Mouse (Mus musculus) forebrain, embryonic 11.5 days (tissue): ENCODE results near the gene Dcaf10. TPM values are rescaled to one million over a fixed set of nuclear protein-coding genes. Genes with fewer than 3 reads are reported as not detected.
A peak's percentile ranks its signal among the peaks of the same experiment; 100 is the strongest.

Experiments
- ATAC-seq: fragments of 200-750 bp; cut with Nextera tagmentation; replicated peaks from 2 replicates; pipeline ENCODE4 v1.8.0; 2017; ENCODE audit warnings: moderate TSS enrichment; ENCODE audit not compliant: low FRiP score
- DNase-seq: peaks from one replicate; pipeline ENCODE4 v3.0.0-alpha.2; 2017; ENCODE audit warnings: low spot score
- H3K27ac ChIP-seq: fragments of 300-500 bp; sonication (generic); 2 replicates; pipeline ENCODE4 v1.5.1; 2014; ENCODE audit warnings: low read depth, low read length
- H3K27me3 ChIP-seq: fragments of 300-500 bp; sonication (generic); 2 replicates; pipeline ENCODE4 v1.6.1; 2014; ENCODE audit warnings: mild to moderate bottlenecking, low read length, mixed read lengths; ENCODE audit not compliant: control insufficient read depth, insufficient read depth
- H3K36me3 ChIP-seq: fragments of 300-500 bp; sonication (generic); 2 replicates; pipeline ENCODE4 v1.6.1; 2014; ENCODE audit warnings: mild to moderate bottlenecking, low read length, moderate library complexity, mixed read lengths; ENCODE audit not compliant: control insufficient read depth, insufficient read depth
- H3K4me1 ChIP-seq: fragments of 300-500 bp; sonication (generic); replicated peaks from 2 replicates; pipeline ENCODE4 v1.6.1; 2014; ENCODE audit warnings: low read length, mixed read lengths; ENCODE audit not compliant: control insufficient read depth, insufficient read depth
- H3K4me2 ChIP-seq: fragments of 300-500 bp; sonication (generic); 2 replicates; pipeline ENCODE4 v1.6.1; 2014; ENCODE audit warnings: low read depth, mild to moderate bottlenecking, low read length, moderate library complexity, mixed read lengths; ENCODE audit not compliant: severe bottlenecking
- H3K4me3 ChIP-seq: fragments of 300-500 bp; sonication (generic); 2 replicates; pipeline ENCODE4 v1.5.1; 2014; ENCODE audit warnings: low read depth, low read length
- H3K9ac ChIP-seq: fragments of 300-500 bp; sonication (generic); 2 replicates; pipeline ENCODE4 v1.6.1; 2014; ENCODE audit warnings: low read length
- H3K9me3 ChIP-seq: fragments of 300-500 bp; sonication (generic); 2 replicates; pipeline ENCODE4 v1.6.1; 2016; ENCODE audit warnings: low read length, mixed read lengths; ENCODE audit not compliant: control insufficient read depth
- WGBS: fragments of 180-500 bp; shearing (Covaris S2); extraction: QIAGEN DNeasy Blood & Tissue Kit; methylation state at CpG from one replicate; pipeline ENCODE4 v1.1.7; 2014; 5-methylcytosine and 5-hydroxymethylcytosine counted together
- polyA plus RNA-seq: library from polyadenylated mRNA; unstranded; fragments of >200 nt; fragmentation: Nextera tagmentation; extraction: Ambion mirVana; gene quantifications from 2 replicates; pipeline ENCODE4 v1.2.1, GENCODE M21; 2014

Gene Dcaf10
- polyA plus RNA-seq = 12.3 and 12.6 TPM in 2 replicates

DNA sequence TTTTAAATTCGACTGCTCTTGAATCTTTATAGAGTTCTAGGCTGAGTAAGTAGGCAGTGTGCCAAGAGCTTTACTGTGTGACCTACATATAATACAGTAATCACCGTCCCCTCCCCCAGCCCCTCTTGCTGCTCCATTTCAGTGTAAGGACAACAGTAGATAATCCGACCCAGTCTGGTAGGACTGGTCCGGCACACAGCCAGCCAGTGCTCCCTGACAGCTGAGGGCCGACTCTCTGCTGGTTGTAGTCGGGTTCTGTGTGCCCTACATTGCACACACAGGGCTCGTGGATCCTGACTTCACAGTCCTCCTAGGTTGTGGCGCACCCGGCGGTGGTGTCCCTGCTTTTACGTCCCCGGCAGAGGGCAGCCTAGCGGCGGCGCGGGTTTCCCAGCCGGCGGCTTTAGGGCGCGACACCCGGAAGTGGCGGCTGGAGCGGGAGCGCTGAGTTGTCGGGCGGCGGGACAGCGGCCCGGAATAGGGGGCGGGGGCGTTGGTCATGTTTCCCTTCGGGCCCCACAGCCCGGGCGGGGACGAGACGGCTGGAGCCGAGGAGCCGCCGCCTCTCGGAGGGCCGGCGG, at the start of gene Dcaf10:
TSS of gene Dcaf10 (plus strand) at position 433 of the 581 bp plus-strand sequence.
- Histone ChIP-seq H3K9ac (peak within 1 kb of the TSS; percentile 90), H3K4me2 (peak within 1 kb of the TSS; percentile 78), H3K27ac (peak within 1 kb of the TSS; percentile 83), H3K27me3 (no peaks in the 10 kb centered on the region), H3K36me3 (no peaks in the 10 kb centered on the region; the same call in 1 of the 2 replicates), H3K4me3 (peak within 1 kb of the TSS; percentile 93), H3K4me1 (peaks cover 2% of the 10 kb centered on the region; the same call in 1 of the 2 replicates), H3K9me3 (no peaks in the 10 kb centered on the region)
- peak; percentile 95 for ATAC-seq
- peak; percentile 97 for DNase-seq
- 2% methylated on average over 42 of the region's 42 CpGs for WGBS

DNA sequence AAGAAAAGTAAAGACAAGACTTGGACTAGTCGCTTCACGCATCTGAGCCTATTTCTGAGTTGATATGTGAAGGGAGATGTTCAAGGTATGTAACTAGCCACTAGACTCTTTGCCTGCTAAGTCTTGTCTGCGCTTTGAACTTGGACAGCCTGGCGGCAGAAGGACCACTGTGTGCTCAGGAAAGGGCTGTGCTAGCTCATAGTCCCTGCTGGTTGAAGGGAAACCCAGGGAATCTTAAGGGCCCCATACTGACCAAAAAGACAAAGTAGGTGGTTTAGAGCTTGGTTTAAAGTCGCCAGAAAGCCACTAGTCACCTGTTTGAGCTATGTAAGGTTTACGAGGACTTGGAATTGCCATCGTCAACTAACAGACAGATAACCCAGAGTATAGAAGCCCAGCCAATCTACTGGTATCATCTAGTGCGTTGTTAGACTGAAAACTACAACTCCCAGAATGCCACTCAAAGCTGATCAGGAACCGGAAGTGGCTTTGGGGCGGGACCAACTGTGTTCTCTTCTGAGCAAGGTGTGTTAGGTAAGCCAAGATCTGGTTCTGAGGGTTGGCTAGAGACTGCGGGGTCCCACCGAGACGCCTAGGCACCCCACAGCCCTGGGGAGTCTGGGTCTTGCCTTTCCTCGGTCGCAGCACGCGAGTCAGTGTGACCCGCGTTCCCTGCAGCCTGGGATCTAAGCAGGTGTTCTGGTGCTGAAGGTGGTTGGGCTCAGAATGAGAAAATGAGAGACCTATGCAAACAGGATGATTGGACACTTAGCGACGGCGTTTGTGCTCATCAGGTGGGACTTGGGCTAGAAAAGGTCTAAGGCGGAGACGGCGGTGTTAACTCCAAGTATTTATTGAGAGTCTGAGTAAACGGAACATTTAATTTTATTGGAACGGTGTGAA, 45.0 kb upstream of the Dcaf10 start, which contains the start of gene Trmt10b:
TSS of gene Trmt10b (plus strand) at position 466 of the 903 bp plus-strand sequence.
- DNase-seq = peak; percentile 77
- Histone ChIP-seq H3K4me3 (peak within 1 kb of the TSS; percentile 85), H3K4me1 (no peaks in the 10 kb centered on the region; the same call in 1 of the 2 replicates), H3K9me3 (no peaks in the 10 kb centered on the region), H3K9ac (peak within 1 kb of the TSS; percentile 68), H3K4me2 (peak within 1 kb of the TSS; percentile 94), H3K36me3 (no peaks in the 10 kb centered on the region; the same call in 1 of the 2 replicates), H3K27me3 (no peaks in the 10 kb centered on the region), H3K27ac (no peak within 1 kb of the TSS)
- ATAC-seq = peak; percentile 66; the same call in 1 of the 2 replicates
- WGBS = 20% methylated on average over 27 of the region's 27 CpGs

DNA sequence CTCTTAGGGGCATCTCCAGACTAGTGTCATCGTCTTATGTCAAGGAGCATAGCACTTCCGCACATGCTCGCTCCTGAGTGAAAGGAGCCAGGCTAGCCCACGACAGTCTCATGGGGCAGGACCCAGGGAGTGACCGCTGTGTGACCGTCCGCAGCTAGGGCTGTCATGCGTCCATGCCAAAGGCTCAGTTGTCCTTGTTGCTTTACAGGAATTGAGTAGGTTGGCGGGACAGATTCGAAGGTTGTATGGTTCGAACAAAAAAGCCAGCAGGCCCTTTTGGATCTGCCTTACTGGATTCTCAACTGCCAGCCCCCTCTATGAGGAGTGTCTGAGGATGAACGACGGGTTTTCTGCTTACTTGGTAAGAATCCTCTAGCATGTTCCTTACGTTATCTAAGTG, 36.4 kb upstream of the Dcaf10 start:
- H3K4me1 ChIP-seq = no peaks in the 10 kb centered on the region
- no peak overlapping the region for H3K4me3 ChIP-seq
- ATAC-seq = no peak
- no peak overlapping the region for H3K27ac ChIP-seq
- peaks cover 6% of the 10 kb centered on the region for H3K36me3 ChIP-seq
- no peak overlapping the region for H3K9ac ChIP-seq
- H3K9me3 ChIP-seq = no peaks in the 10 kb centered on the region
- H3K4me2 ChIP-seq = no peak overlapping the region
- WGBS = 94% methylated on average over 14 of the region's 14 CpGs
- no peaks in the 10 kb centered on the region for H3K27me3 ChIP-seq
- no peak for DNase-seq

DNA sequence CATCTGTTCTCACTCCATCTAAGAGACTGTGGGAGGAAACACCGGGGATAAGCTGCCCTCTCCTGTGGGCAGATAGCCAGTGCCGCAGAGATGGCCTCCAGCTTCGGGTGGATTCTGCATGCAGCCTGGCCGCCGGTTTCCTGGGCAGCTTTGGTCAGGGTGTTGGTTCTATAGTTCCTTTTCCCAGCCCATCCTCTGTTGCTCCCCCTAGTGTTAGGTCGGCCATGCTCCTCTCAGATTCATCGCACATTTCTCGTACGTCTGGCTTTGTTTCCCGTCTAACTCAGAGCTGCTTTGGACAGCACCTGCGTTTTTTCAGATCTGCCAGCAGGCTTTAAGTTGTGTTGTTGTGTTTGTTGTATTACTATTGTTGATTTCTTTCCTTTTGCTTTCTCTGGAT, 33.9 kb upstream of the Dcaf10 start:
- H3K36me3 ChIP-seq = peaks cover 6% of the 10 kb centered on the region
- no peaks in the 10 kb centered on the region for H3K9me3 ChIP-seq
- peak; percentile 69 for DNase-seq
- 29% methylated on average over 11 of the region's 11 CpGs for WGBS
- no peak for ATAC-seq
- H3K9ac ChIP-seq = no peak overlapping the region
- H3K4me3 ChIP-seq = no peak overlapping the region
- no peak overlapping the region for H3K4me2 ChIP-seq
- no peaks in the 10 kb centered on the region for H3K27me3 ChIP-seq
- H3K4me1 ChIP-seq = no peaks in the 10 kb centered on the region
- H3K27ac ChIP-seq = no peak overlapping the region

DNA sequence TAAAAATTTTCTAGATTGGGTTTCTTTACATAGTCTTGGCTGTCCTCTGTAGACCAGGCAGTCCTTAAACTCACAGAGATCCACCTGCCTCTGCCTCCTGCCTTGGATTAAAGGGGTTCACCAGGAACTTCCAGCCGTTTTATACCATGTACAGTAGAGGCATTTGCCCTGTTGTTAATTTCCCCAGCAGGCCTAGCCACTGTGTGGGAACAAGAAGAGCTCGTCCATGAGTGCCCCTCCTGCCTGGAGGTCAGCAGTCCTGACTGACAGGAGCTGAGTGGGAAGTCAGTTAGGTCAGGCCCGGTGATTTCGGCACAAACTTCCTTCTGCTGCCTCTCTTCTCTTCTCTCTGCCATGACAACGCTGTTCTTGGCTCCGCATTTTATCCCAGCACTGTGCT, 33.3 kb upstream of the Dcaf10 start:
- ATAC-seq (no peak), DNase-seq (no peak)
- Histone ChIP-seq H3K36me3 (peaks cover 6% of the 10 kb centered on the region), H3K4me3 (no peak overlapping the region), H3K4me2 (no peak overlapping the region), H3K27ac (no peak overlapping the region), H3K4me1 (no peaks in the 10 kb centered on the region), H3K9me3 (no peaks in the 10 kb centered on the region), H3K27me3 (no peaks in the 10 kb centered on the region), H3K9ac (no peak overlapping the region)
- 85% methylated on average over 6 of the region's 6 CpGs for WGBS

DNA sequence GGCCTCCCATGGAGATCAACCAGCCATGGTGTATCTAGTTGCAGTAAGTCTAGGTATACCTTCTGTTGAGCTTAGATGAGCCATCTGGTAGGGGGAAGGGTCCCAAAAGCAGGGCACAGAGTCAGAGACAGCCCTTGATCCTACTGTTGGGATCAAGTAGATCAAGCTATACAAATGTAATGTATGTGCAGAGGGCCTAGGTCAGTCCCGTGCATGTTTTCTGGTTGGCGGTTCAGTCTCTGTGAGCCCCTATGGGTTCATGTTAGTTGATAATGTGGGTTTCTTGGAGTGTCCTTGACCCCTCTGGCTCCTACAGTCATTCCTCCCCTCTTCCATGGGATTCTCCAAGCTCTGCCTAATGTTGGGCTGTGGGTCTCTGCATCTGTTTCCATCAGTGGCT, 30.8 kb upstream of the Dcaf10 start:
- ATAC-seq = no peak
- Histone ChIP-seq H3K36me3 (no peaks in the 10 kb centered on the region; the same call in 1 of the 2 replicates), H3K9me3 (no peaks in the 10 kb centered on the region), H3K27ac (no peak overlapping the region), H3K27me3 (no peaks in the 10 kb centered on the region), H3K4me2 (no peak overlapping the region), H3K9ac (no peak overlapping the region), H3K4me3 (no peak overlapping the region), H3K4me1 (no peaks in the 10 kb centered on the region)
- DNase-seq = no peak
- WGBS = 95% methylated on average over 2 of the region's 2 CpGs

DNA sequence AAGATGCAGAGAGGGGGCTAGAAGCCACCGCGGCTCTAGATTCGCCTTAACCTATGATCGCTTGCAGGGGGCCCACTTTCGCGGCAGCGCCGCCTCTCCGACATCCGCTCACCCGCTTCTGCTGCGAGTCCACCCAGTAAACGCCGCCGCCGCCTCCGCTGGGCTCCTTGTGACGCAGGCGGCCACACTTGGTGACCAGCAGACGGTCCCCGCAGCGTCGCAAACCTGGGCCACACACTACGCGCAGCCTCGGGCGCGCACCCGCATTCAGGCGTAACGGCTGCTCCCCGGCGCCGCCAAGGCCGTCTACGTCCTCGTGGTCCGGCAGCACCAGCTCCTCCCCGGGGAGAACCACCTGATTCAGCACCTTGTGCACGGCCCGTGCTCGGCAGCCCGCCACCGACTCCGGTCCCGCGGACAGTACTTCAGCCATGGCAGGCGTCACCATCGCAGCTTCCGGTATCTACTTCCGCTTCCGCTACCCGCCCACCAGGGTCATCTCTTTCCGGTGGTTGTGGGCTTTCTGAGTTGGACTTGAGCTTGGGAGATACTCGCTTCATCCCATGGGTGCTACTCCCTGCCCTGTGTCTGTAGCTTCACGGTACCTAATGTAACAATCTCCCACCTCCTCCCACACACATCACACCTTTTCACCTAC, 21.6 kb upstream of the Dcaf10 start:
- WGBS = under 1% methylated on average over 56 of the region's 56 CpGs
- H3K27me3 ChIP-seq = 0 out of 2 replicates have a peak, but pooled peaks cover 2% of the 10 kb centered on the region
- peak overlapping the region; percentile 69 for H3K4me2 ChIP-seq
- peak overlapping the region; percentile 87 for H3K9ac ChIP-seq
- ATAC-seq (peak; percentile 79), DNase-seq (peak; percentile 86)
- H3K4me3 ChIP-seq = peak overlapping the region; percentile 94
- no peaks in the 10 kb centered on the region; the same call in 1 of the 2 replicates for H3K9me3 ChIP-seq
- no peaks in the 10 kb centered on the region; the same call in 1 of the 2 replicates for H3K36me3 ChIP-seq
- 0 out of 2 replicates have a peak, but pooled peaks cover 1% of the 10 kb centered on the region for H3K4me1 ChIP-seq
- peak overlapping the region; percentile 60 for H3K27ac ChIP-seq

DNA sequence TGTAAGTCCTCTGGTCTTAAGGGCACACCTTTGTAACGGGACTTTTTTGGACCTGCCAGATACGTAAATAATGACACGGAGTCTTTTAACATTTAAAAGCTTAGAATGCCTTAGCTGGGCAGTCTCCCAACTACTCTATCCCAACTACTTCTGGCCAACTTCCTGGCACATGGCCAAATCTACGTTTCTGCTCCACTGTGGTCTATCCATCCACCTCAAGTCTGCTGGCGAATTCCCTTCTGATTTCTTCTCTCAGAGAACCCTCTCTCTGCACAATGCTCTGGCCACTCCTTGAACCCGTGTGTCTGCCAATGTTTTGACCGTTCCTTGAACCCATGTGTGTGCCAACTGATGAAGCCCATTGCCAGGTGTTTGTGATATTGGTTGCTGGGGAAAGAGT, 10.8 kb upstream of the Dcaf10 start:
- ATAC-seq (no peak), DNase-seq (no peak)
- no peak overlapping the region for H3K4me2 ChIP-seq

More for the DNA sequence above, 10.8 kb upstream of the Dcaf10 start:
- no peaks in the 10 kb centered on the region for H3K9me3 ChIP-seq
- 88% methylated on average over 7 of the region's 7 CpGs for WGBS
- H3K9ac ChIP-seq = no peak overlapping the region
- H3K4me1 ChIP-seq = no peaks in the 10 kb centered on the region
- no peak overlapping the region for H3K4me3 ChIP-seq
- no peaks in the 10 kb centered on the region for H3K36me3 ChIP-seq
- H3K27ac ChIP-seq = no peak overlapping the region
- no peaks in the 10 kb centered on the region; the same call in 1 of the 2 replicates for H3K27me3 ChIP-seq
